Mouse (Mus musculus): ENCODE data around the gene Gm17190. TPM values are rescaled to one million over a fixed set of nuclear protein-coding genes. Genes with fewer than 3 reads are reported as not detected.

Gene Gm17190
- polyA plus RNA-seq, 1 experiment from 2014 or later = not detected

- no peak for DNase-seq (ENCODE audit: low spot score)
- H3K4me3 ChIP-seq (ENCODE audit: low read depth, low read length) = no peak overlapping the region
- H3K4me1 ChIP-seq (ENCODE audit: control insufficient read depth, insufficient read depth, low read length) = no peaks in the 10 kb centered on the region
- no peak overlapping the region for H3K4me2 ChIP-seq (ENCODE audit: low read depth, low read length)
- no peak overlapping the region for H3K27ac ChIP-seq (replicated peaks; ENCODE audit: low read depth, low read length)
- H3K27me3 ChIP-seq (replicated peaks; ENCODE audit: control insufficient read depth, insufficient read depth, low read length) = no peaks in the 10 kb centered on the region
- no peak for ATAC-seq (ENCODE audit: low read depth)
- H3K9ac ChIP-seq (ENCODE audit: low read depth, low read length) = no peak overlapping the region
- no peaks in the 10 kb centered on the region for H3K36me3 ChIP-seq (ENCODE audit: control insufficient read depth, insufficient read depth, low read length)
- WGBS = 67% methylated on average over 4 of the region's 4 CpGs
- H3K9me3 ChIP-seq (ENCODE audit: control insufficient read depth, low read length) = no peaks in the 10 kb centered on the region
Observed at GRCm38 (mm10) chr13:96090929-96091328, 9.1 kb downstream of the Gm17190 start.

- no peaks in the 10 kb centered on the region for H3K9me3 ChIP-seq (ENCODE audit: control insufficient read depth, low read length)
- no peak overlapping the region for H3K9ac ChIP-seq (ENCODE audit: low read depth, low read length)
- H3K27ac ChIP-seq (replicated peaks; ENCODE audit: low read depth, low read length) = no peak overlapping the region
- no peak overlapping the region for H3K4me2 ChIP-seq (ENCODE audit: low read depth, low read length)
- ATAC-seq (ENCODE audit: low read depth) (no peak), DNase-seq (ENCODE audit: low spot score) (no peak)
- no peaks in the 10 kb centered on the region for H3K4me1 ChIP-seq (ENCODE audit: control insufficient read depth, insufficient read depth, low read length)
- no peak overlapping the region for H3K4me3 ChIP-seq (ENCODE audit: low read depth, low read length)
- 72% methylated on average over 4 of the region's 4 CpGs for WGBS
- H3K27me3 ChIP-seq (replicated peaks; ENCODE audit: control insufficient read depth, insufficient read depth, low read length) = no peaks in the 10 kb centered on the region
- H3K36me3 ChIP-seq (ENCODE audit: control insufficient read depth, insufficient read depth, low read length) = no peaks in the 10 kb centered on the region
Observed at GRCm38 (mm10) chr13:96106367-96106766, 24.5 kb downstream of the Gm17190 start.

- DNase-seq (ENCODE audit: low spot score) = no peak
- Histone ChIP-seq H3K9me3 (ENCODE audit: control insufficient read depth, low read length) (no peaks in the 10 kb centered on the region), H3K9ac (ENCODE audit: low read depth, low read length) (no peak overlapping the region), H3K4me1 (ENCODE audit: control insufficient read depth, insufficient read depth, low read length) (no peaks in the 10 kb centered on the region), H3K4me2 (ENCODE audit: low read depth, low read length) (no peak overlapping the region), H3K27me3 (replicated peaks; ENCODE audit: control insufficient read depth, insufficient read depth, low read length) (no peaks in the 10 kb centered on the region), H3K4me3 (ENCODE audit: low read depth, low read length) (no peak overlapping the region), H3K36me3 (ENCODE audit: control insufficient read depth, insufficient read depth, low read length) (no peaks in the 10 kb centered on the region), H3K27ac (replicated peaks; ENCODE audit: low read depth, low read length) (no peak overlapping the region)
- no peak for ATAC-seq (ENCODE audit: low read depth)
- 87% methylated on average over 3 of the region's 3 CpGs for WGBS
Observed at GRCm38 (mm10) chr13:96110767-96111166, 28.9 kb downstream of the Gm17190 start.

DNA sequence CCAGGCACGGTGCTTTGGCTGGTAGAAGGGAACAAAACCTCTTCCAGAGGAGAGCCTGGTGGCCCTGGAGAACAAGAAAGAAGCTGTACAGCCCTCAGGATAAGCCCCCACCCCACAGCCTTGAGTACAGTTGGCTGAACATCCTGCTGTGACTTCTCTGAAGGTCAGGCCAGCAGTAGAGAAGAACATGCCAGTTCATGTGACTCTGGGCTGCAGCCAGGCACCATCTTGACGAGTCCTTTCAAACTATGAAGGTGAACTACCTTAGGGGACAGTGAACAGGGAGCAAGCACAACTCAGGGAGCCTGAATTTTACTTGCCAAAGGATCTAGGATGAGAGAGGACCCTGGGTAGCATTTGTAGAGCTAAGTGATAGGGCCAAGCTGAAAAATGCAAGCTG, 30.9 kb downstream of the Gm17190 start:
- no peaks in the 10 kb centered on the region for H3K4me1 ChIP-seq (ENCODE audit: control insufficient read depth, insufficient read depth, low read length)
- H3K9me3 ChIP-seq (ENCODE audit: control insufficient read depth, low read length) = no peaks in the 10 kb centered on the region
- no peak overlapping the region for H3K27ac ChIP-seq (replicated peaks; ENCODE audit: low read depth, low read length)
- H3K36me3 ChIP-seq (ENCODE audit: control insufficient read depth, insufficient read depth, low read length) = no peaks in the 10 kb centered on the region
- DNase-seq (ENCODE audit: low spot score) = no peak
- no peak overlapping the region for H3K4me3 ChIP-seq (ENCODE audit: low read depth, low read length)
- H3K4me2 ChIP-seq (ENCODE audit: low read depth, low read length) = no peak overlapping the region
- ATAC-seq (ENCODE audit: low read depth) = no peak
- 68% methylated on average over 2 of the region's 2 CpGs for WGBS
- no peaks in the 10 kb centered on the region for H3K27me3 ChIP-seq (replicated peaks; ENCODE audit: control insufficient read depth, insufficient read depth, low read length)
- H3K9ac ChIP-seq (ENCODE audit: low read depth, low read length) = no peak overlapping the region

DNA sequence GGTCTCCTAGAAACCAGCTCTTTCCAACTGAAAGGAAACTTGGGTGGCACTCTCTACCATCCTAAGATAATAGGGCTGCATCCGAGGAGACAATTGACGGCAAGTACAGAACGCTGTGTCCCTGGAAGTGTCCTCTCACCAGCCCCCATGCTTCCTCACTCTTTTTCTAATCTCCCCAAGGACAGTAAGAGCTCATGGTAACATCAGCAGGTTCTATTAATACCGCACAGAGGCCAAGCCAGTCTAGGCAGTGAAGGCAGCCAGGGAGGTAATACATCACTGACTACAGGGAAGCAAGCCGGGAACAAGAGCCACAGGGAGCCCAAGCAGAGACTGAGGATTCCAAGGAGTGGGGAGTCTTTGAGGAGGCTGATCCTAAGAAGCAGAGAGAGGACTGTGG, 43.2 kb downstream of the Gm17190 start:
- no peak for ATAC-seq (ENCODE audit: low read depth)
- Histone ChIP-seq H3K9ac (ENCODE audit: low read depth, low read length) (no peak overlapping the region), H3K36me3 (ENCODE audit: control insufficient read depth, insufficient read depth, low read length) (no peaks in the 10 kb centered on the region), H3K4me2 (ENCODE audit: low read depth, low read length) (no peak overlapping the region), H3K27ac (replicated peaks; ENCODE audit: low read depth, low read length) (no peak overlapping the region), H3K4me3 (ENCODE audit: low read depth, low read length) (no peak overlapping the region), H3K9me3 (ENCODE audit: control insufficient read depth, low read length) (no peaks in the 10 kb centered on the region), H3K4me1 (ENCODE audit: control insufficient read depth, insufficient read depth, low read length) (no peaks in the 10 kb centered on the region), H3K27me3 (replicated peaks; ENCODE audit: control insufficient read depth, insufficient read depth, low read length) (peaks cover 24% of the 10 kb centered on the region)
- DNase-seq (ENCODE audit: low spot score) = no peak
- WGBS = 65% methylated on average over 5 of the region's 5 CpGs

- no peak overlapping the region for H3K4me3 ChIP-seq (ENCODE audit: low read depth, low read length)
- H3K36me3 ChIP-seq (ENCODE audit: control insufficient read depth, insufficient read depth, low read length) = no peaks in the 10 kb centered on the region
- peaks cover 40% of the 10 kb centered on the region for H3K27me3 ChIP-seq (replicated peaks; ENCODE audit: control insufficient read depth, insufficient read depth, low read length)
- ATAC-seq (ENCODE audit: low read depth) (no peak), DNase-seq (ENCODE audit: low spot score) (no peak)
- H3K9ac ChIP-seq (ENCODE audit: low read depth, low read length) = no peak overlapping the region
- no peak overlapping the region for H3K27ac ChIP-seq (replicated peaks; ENCODE audit: low read depth, low read length)
- H3K9me3 ChIP-seq (ENCODE audit: control insufficient read depth, low read length) = no peaks in the 10 kb centered on the region
- 67% methylated on average over 6 of the region's 6 CpGs for WGBS
- no peak overlapping the region for H3K4me2 ChIP-seq (ENCODE audit: low read depth, low read length)
- no peaks in the 10 kb centered on the region for H3K4me1 ChIP-seq (ENCODE audit: control insufficient read depth, insufficient read depth, low read length)
Observed at GRCm38 (mm10) chr13:96126669-96127068, 44.8 kb downstream of the Gm17190 start.

- no peaks in the 10 kb centered on the region for H3K9me3 ChIP-seq (ENCODE audit: control insufficient read depth, low read length)
- H3K36me3 ChIP-seq (ENCODE audit: control insufficient read depth, insufficient read depth, low read length) = no peaks in the 10 kb centered on the region
- no peak overlapping the region for H3K9ac ChIP-seq (ENCODE audit: low read depth, low read length)
- no peak overlapping the region for H3K4me3 ChIP-seq (ENCODE audit: low read depth, low read length)
- peaks cover 6% of the 10 kb centered on the region for H3K4me1 ChIP-seq (ENCODE audit: control insufficient read depth, insufficient read depth, low read length)
- 80% methylated on average over 3 of the region's 3 CpGs for WGBS
- no peak overlapping the region for H3K4me2 ChIP-seq (ENCODE audit: low read depth, low read length)
- no peak overlapping the region for H3K27ac ChIP-seq (replicated peaks; ENCODE audit: low read depth, low read length)
- ATAC-seq (ENCODE audit: low read depth) = no peak
- DNase-seq (ENCODE audit: low spot score) = no peak
- peaks cover 64% of the 10 kb centered on the region for H3K27me3 ChIP-seq (replicated peaks; ENCODE audit: control insufficient read depth, insufficient read depth, low read length)
Observed at GRCm38 (mm10) chr13:96129081-96129480, 47.2 kb downstream of the Gm17190 start.

- Histone ChIP-seq H3K27me3 (replicated peaks; ENCODE audit: control insufficient read depth, insufficient read depth, low read length) (peaks cover 79% of the 10 kb centered on the region), H3K9me3 (ENCODE audit: control insufficient read depth, low read length) (no peaks in the 10 kb centered on the region), H3K36me3 (ENCODE audit: control insufficient read depth, insufficient read depth, low read length) (no peaks in the 10 kb centered on the region), H3K4me3 (ENCODE audit: low read depth, low read length) (peak overlapping the region; percentile 51), H3K4me1 (ENCODE audit: control insufficient read depth, insufficient read depth, low read length) (peaks cover 6% of the 10 kb centered on the region), H3K9ac (ENCODE audit: low read depth, low read length) (0 out of 2 replicates have a peak overlapping the region, but pooled peaks have one; percentile 34), H3K4me2 (ENCODE audit: low read depth, low read length) (peak overlapping the region; percentile 93), H3K27ac (replicated peaks; ENCODE audit: low read depth, low read length) (no peak overlapping the region)
- ATAC-seq (ENCODE audit: low read depth) (peak; percentile 89), DNase-seq (ENCODE audit: low spot score) (peak; percentile 78)
- 0% methylated on average over 21 of the region's 30 CpGs for WGBS
Observed at GRCm38 (mm10) chr13:96131050-96131449, 49.2 kb downstream of the Gm17190 start.

- peak overlapping the region; percentile 93 for H3K4me2 ChIP-seq (ENCODE audit: low read depth, low read length)
- H3K36me3 ChIP-seq (ENCODE audit: control insufficient read depth, insufficient read depth, low read length) = no peaks in the 10 kb centered on the region
- H3K27me3 ChIP-seq (replicated peaks; ENCODE audit: control insufficient read depth, insufficient read depth, low read length) = peaks cover 76% of the 10 kb centered on the region
- DNase-seq (ENCODE audit: low spot score) (no peak), ATAC-seq (ENCODE audit: low read depth) (no peak)
- WGBS = 0% methylated on average over 8 of the region's 19 CpGs
- H3K4me1 ChIP-seq (ENCODE audit: control insufficient read depth, insufficient read depth, low read length) = peaks cover 6% of the 10 kb centered on the region
- no peaks in the 10 kb centered on the region for H3K9me3 ChIP-seq (ENCODE audit: control insufficient read depth, low read length)
- H3K4me3 ChIP-seq (ENCODE audit: low read depth, low read length) = peak overlapping the region; percentile 51
- H3K9ac ChIP-seq (ENCODE audit: low read depth, low read length) = peak overlapping the region; percentile 59
- no peak overlapping the region for H3K27ac ChIP-seq (replicated peaks; ENCODE audit: low read depth, low read length)
Observed at GRCm38 (mm10) chr13:96131911-96132310, 50.1 kb downstream of the Gm17190 start.

Data from embryonic facial prominence, embryonic 14.5 days (tissue).